Mouse (Mus musculus): Measurements from ENCODE around the gene Exoc6b.

- no peak for TF ChIP-seq POLR2A (IDR thresholded peaks at IDR 0.05; ENCODE audit: insufficient read length, low read depth)
- no peak for TF ChIP-seq TCF12 (IDR thresholded peaks at IDR 0.05; ENCODE audit: insufficient read depth, poor library complexity, severe bottlenecking)
- no peak for TF ChIP-seq CEBPB (IDR thresholded peaks at IDR 0.05; ENCODE audit: insufficient read depth, poor library complexity, severe bottlenecking)
- no peak for TF ChIP-seq E2F4 (IDR thresholded peaks at IDR 0.05; ENCODE audit: insufficient read depth)
- TF ChIP-seq REST (IDR thresholded peaks at IDR 0.05; ENCODE audit: insufficient read depth, insufficient read length) = no peak
- TF ChIP-seq USF1 (IDR thresholded peaks at IDR 0.05; ENCODE audit: low read depth) = no peak
- TF ChIP-seq MAX (IDR thresholded peaks at IDR 0.05; ENCODE audit: low read depth) = no peak
- no peak for TF ChIP-seq SRF (IDR thresholded peaks at IDR 0.05; ENCODE audit: control insufficient read depth, insufficient read length, low read depth)
- TF ChIP-seq MYOG (IDR thresholded peaks at IDR 0.05; ENCODE audit: control insufficient read depth in 1 of 3, insufficient read depth in 1 of 3, insufficient read length in 2 of 3, low read depth in 2 of 3) = no peak
- TF ChIP-seq POLR2AphosphoS2 (IDR thresholded peaks at IDR 0.05; ENCODE audit: insufficient read length, low read depth) = no peak
Measured at GRCm38 (mm10) chr6:84677770-84678169, 391.5 kb downstream of the Exoc6b start.

Data from myocyte (in vitro differentiated cells).